Mouse (Mus musculus): ENCODE measurements around the gene Ube2c.

Gene Ube2c

DNA sequence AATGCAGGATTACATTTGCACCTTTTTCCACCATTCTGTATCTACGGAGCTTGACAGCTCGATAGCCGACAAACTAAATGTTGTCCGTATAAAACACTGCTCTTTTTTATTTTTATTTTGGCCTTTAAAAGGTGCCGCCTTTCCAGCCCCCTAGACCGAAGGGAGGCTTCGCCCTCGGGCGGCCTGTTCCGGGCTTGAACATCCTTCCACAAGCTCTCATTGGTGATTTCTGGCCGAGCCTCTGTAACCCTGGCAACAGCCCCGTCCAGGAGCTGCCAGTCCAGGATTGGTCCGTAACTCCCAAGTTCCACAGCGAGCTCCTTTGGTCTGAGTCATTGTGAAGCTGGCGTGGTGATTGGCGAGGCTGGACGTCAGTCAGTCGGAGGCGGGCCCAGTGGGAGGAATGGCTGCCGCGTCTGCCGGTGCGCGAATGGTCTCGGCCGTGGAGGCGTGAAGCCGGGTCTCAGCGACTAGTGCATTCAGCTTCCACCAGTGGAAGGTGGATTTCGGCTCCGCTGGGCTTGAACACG is 53.0 kb downstream of the Ube2c start, which contains the start of gene Zswim1:
TSS of gene Zswim1 (plus strand) at position 51 of the 530 bp plus-strand sequence.
- peak; percentile 100 for DNase-seq (ENCODE audit: low spot score)

- DNase-seq (ENCODE audit: low spot score), result peak; percentile 65
Measured at GRCm38 (mm10) chr2:164823181-164823585, 53.5 kb downstream of the Ube2c start.

DNA sequence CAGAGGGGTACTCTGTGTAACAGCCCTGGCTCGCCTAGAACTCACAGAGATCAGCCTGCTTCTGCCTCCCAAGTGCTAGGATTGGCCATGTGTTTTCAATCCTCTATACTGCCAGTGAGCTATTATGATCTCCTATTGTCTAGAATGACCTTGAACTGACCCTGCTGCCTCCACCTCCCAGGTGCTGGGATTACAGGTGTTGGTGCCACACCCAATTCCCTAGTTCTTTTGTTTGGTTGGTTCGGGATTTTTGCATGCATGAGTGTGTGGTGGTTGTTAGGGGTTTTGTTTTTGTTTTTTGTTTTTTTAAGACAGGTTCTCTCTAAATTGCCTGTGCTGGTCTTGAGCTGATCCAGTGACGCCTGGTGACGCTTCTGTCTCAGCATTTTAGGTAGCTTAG is 54.3 kb downstream of the Ube2c start:
- no peak for DNase-seq (ENCODE audit: low spot score)

DNA sequence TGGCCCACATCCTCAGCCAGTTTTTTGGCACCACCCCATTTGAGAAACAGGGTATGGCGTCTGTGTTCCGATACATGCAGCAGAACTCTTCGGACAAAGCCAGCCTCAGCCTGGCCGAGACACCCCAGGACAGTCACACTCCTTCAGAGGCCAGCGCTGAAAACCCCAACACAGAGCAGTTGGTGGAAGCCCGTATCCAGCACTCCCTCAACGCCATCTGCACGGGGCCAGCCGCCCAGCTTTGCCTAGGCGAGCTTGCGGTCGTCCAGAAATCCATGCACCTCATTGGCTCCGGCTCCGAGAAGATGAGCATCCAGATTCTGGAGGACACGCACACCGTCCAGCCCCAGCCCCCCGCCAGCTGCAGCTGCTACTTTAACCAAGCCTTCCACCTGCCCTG is 55.8 kb downstream of the Ube2c start:
- DNase-seq (ENCODE audit: low spot score), result no peak

DNA sequence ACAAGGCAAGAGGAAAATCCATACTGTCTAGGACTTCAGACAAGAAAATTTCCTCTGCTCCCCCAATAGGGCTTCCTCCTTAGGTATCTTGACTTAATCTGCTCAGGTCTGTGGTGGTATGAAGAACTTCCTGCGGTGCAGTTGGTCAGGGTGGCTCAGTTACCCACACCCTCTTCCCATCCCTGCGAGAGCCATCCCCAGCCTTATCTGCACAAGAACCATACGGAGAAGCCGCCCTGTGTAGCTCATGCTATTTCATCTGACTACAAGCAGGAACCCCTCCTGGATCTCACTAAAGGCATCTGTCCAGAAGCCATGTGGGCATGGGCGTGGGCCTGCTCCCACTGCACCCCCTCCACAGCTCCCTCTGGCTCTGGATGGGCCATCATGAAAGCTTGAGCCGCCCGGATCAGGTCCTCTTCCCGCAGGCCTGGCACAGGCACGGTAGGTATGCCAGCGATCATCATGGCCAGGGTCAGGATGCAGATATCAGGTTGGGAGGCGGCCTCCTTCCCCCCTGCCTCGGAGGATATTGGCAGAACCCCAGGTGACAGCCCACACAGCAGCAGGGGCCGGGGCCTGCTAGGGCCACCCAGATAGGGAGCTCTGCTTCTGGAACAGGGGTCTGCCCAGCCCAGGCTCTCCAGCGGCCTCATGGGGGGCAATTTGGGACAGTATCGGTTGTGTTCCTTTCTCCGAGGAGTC is 57.6 kb downstream of the Ube2c start:
- DNase-seq (ENCODE audit: low spot score), result no peak
